Mouse (Mus musculus): ENCODE measurements at regions not wholly inside any gene's neighbourhood (a gene's known extent, or its start where the extent isn't known, plus 50 kb on each side); places are given as distances from the start of the nearest gene placed in this dataset.

- no peak for DNase-seq
Measured at GRCm38 (mm10) chr8:26828311-26828909, 148.7 kb upstream of the Zfp703 start.

DNA sequence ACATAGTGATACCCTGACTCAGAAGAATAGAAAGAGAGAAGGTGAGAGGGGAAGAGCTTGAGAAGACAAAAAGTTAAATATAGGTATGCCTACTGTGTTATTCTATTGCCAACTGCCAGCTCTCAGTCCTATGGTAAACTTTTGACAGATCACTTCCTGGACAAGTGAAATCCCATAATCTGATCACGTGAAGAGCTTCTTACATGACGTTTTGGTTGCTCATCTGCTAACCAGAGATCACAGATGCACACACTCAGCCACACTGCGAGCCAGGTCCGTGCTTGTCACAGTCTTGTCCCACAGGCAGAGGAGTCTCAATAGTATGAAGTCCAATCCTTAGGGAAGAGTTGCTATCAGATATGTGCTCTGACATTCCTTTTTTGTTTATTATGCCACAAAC, 147.8 kb upstream of the Zfp703 start:
- DNase-seq = no peak

- DNase-seq = no peak
Measured at GRCm38 (mm10) chr8:26831148-26831547, 146.0 kb upstream of the Zfp703 start.

DNA sequence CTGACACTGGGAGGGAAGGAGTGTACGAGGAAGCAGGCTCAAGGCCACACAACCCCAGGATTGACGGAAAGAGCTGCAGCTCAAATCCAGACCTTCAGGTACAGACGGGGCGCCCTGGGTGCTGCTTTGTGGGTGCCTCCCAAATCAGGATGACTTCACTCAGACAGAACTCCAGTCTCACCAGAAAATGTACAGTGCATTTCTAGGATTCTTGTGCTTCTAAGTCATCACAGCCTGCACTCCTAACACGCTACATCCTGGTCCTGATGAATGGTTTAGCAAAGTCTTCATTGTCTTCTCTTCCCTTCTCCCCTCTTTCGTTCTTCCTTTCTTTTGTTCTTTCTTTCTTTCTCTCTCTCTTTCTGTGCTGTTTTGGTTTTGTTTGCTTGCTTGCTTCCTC, 145.3 kb upstream of the Zfp703 start:
- no peak for DNase-seq

- DNase-seq = no peak
Measured at GRCm38 (mm10) chr8:26832546-26832945, 144.6 kb upstream of the Zfp703 start.

GRCm38 (mm10) chr8:26833297-26833696, 143.8 kb upstream of the Zfp703 start:
- no peak for DNase-seq

- DNase-seq = no peak
Measured at GRCm38 (mm10) chr8:26833784-26834183, 143.3 kb upstream of the Zfp703 start.

DNA sequence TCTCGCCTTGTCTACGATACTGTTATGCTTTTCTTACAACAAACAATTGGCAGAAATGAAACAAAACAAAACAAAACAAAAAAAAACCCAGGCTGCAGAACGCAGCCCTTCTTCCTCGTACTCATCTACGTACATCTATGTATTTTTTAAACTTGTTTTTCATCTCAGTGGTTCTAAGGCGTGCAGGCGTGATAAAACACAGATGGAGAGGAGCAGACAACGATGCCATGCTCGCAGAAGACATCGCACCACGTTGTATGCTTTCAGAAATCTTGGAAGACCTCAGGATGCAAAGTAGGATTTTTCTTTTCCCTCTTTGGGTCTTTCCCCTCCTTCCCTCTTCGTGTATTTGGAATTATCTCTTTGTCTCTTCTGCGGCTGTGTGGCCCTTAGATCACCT, 142.5 kb upstream of the Zfp703 start:
- DNase-seq = no peak

- DNase-seq = no peak
Measured at GRCm38 (mm10) chr8:26835076-26835475, 142.0 kb upstream of the Zfp703 start.

GRCm38 (mm10) chr8:26835616-26836015, 141.5 kb upstream of the Zfp703 start:
- no peak for DNase-seq

GRCm38 (mm10) chr8:26836552-26836951, 140.6 kb upstream of the Zfp703 start:
- no peak for DNase-seq

- no peak for DNase-seq
Measured at GRCm38 (mm10) chr8:26840286-26840685, 136.8 kb upstream of the Zfp703 start.

DNA sequence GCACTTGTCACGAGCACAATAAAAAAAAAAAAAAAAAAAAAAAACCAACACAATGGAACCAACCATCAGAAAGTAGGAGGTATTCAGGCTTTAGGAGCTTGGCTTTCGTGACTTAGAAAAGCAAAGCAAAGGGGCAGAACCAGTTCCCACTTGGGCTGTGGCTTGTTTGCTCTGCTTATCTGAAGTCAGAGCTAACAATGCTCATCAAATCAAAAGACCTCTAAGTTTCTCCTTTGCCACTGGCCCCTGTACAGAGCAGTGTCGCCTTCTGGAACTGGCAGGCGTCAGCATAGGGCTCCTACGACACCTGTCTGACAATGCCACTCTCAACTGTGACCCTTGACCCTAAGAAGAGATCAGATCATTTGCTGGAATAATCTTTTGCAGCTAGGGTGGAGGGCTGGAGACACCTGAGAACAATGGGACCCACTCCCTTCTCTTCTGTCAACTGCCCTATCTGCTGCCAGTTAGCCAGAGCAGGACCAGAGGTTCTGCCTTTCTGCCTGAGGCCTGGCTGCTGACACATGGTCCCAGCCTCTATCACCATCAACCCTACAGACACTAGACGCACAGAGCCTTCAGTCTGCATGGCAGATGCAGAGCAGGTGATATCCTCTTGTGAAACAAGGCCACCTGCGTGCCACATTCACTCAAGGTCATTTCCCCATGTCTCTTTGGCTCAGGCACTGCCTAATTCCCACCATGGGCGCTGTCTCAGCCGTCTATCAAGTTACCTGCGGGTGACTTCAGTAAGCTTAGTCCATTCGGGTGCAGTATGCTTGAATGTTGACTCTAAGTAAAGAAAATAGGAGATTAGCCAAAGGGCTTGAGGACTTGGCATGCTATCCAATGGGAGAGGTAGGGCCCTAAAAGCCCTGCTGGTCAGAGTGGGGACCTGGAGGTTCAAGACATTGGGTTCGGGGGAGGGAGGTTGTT, 136.1 kb upstream of the Zfp703 start:
- no peak for DNase-seq

- no peak for DNase-seq
Measured at GRCm38 (mm10) chr8:26843714-26844113, 133.4 kb upstream of the Zfp703 start.

- DNase-seq = no peak
Measured at GRCm38 (mm10) chr8:26844132-26844808, 132.9 kb upstream of the Zfp703 start.

DNA sequence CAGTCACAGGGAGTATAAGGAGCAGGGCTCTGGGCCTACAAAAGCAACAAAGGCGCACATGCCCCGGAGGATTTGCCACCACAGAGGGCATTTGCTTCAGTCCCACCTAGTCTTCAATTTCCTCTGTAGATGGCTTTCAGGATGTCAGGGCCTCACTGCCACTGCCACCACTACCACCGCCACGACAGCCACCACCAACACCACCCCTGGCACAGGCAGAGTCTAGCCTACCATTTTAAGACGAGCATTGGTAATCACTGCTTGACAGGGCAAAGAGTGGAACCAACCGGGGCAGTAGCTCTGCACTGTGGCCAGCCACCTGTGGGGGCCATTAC, 132.3 kb upstream of the Zfp703 start:
- DNase-seq = no peak

- no peak for DNase-seq
Measured at GRCm38 (mm10) chr8:26845481-26846194, 131.5 kb upstream of the Zfp703 start.

DNA sequence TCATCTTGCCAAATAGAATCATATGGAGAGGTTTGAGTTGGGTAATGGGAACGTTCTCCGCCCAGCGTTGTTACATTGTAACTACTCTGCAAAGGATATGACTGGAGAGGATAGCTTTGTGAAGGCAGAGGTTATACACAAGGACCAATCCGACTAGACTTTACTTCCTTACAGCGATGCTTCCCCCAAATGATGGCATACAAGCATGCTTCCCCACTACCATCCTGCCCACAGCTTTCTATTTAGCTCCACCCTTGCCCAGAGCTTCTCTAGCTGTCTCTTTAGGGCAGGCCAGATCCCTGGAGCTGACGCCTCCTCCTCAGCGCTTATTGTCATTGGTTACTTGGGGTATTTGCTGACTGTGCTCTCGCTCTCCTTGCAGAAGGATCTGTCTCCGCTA, 130.1 kb upstream of the Zfp703 start:
- DNase-seq = no peak

DNA sequence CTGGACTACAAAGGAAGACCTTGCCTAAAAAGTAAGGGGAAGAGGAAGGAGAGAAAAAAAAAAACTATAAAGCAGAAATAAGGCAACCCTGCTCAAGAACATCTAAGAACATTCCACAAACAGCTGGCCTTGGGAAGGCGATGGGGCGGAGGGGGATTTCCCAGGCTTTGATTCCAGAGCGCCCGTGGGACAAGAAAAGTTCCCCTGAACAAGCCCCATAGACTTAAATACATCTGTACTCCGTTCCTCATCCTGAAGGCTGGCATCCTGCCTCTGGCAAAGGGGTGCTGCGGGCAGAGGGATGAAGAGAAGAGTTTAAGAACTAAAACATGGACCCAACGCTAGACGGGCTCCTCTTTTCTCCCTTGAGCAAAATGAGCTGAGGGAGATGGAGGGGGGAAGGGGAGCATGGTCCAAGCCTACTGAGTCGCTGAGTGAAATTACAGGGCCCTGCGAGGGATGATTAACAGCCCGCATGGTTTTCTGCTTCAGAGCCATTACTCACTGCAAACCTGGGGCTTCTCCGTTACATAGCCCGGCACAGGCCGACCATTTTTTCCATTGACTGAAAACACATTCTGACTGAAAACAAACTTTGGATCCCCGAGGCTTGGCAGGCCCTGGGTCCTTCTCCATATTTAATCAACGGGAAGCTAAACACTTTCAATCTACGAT, 128.9 kb upstream of the Zfp703 start:
- DNase-seq = no peak

DNA sequence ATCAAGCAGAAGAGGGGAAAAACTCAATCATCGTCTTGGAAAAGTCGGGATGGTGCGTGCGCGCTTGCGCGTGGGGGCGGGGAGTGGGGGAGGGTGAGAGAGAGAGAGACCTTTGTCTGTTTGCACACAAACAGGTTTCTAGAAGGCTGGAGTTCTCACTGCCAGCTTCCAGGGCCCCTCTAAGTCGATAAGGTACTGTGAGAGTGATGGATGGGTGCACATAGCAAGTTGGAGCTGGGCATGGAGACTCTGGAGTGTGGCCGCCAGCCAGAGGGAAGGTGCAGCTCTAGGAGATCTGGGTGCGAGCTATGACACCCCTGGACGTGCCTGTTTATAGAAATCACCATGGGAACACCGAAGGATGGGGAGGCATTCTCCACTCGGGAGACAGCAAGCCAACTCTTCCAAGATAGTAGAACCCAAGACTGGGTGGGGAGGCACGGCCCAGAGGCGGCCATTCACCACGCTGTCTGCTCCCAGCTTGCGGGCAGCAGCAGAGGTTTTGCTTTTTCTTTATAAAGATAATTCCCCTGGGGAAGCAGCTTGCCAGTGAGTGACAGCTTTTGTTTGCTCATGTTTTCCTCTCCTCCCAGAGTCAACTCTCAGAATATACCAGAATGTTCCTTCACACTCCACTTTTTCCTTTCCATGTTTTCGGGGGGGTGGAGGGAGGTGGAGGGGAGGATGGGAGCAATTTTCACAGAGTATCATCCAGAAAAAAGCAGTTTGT, 128.0 kb upstream of the Zfp703 start:
- no peak for DNase-seq

DNA sequence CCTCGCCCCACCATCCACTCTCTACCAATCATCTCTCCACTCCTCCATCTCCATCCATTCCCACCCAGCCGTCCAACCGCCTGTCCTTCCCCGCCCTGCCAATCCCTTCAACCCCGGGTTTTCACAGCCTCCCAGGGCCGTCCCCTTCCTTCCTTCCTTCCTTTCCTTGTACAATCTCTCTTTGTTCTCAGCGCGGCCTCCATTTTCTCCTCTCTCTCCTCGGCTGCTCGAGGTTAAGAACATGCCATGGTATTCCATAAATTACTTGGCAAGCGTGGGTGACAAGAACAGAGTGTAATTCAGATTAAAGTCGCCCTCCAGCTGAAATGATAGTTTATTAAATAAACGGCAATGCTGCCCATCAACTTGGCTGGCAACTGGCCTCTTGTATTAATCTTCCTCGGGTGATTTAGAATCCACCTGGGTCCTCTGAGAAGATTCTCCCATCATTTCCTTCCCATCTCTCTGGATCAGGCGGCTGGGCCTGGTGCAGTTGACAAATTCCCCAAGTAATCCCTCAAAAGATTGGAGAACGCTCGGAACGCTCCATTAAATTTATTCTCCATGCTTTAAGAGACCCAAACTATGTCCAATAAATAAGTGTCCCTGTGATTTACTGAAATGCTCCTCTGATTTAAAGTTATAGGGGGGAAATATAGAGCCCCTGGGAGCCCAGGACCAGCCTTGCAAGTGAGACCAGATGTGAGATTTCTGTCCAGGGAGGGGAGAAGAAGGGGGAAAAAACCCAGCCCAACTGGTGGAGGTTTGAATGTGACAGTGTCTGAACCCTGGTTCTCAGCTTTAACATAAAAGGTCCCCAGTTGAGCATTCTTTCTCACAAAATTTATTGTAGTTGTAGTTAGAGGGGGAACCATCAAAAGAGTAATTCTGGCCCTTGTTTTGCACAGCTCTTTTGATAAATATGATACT, 125.0 kb upstream of the Zfp703 start:
- no peak for DNase-seq

Measured in thymus, postnatal 36 days (tissue).